Mouse (Mus musculus): ENCODE measurements around the gene Car4.

The Car4 gene

GRCm38 (mm10) chr11:84958271-84958630, 665 bp downstream of the Car4 start:
- in situ Hi-C loops (cut with MboI, MseI) = no loop called here

- in situ Hi-C loops (cut with MboI, MseI) = no loop called here
Observed at GRCm38 (mm10) chr11:84959181-84959580, 1.6 kb downstream of the Car4 start.

DNA sequence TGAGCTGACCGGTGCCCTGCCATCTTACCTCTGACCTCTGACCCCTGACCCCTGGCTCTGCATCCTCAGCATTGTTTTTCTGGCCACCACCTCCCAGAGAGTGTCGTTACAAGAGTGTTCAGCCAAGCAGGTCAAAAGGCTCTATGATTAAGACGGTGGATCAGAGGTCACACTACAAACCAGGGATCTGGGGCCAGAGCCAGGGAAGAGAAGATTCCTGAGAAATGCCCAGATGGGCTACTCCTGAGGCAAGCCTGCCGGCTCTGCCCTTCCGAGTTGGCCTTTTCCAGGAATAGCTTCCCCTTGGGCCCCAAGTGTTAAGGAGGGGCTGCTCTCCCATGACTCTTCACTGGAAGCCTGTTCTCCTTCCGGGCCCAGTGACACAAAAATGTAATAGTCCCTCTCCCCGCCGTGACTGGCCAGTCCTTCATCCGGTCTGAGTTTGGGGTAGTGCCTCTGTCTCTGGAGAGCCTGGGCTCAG, 2.2 kb downstream of the Car4 start:
- in situ Hi-C loops (cut with MboI, MseI) = no loop called here

DNA sequence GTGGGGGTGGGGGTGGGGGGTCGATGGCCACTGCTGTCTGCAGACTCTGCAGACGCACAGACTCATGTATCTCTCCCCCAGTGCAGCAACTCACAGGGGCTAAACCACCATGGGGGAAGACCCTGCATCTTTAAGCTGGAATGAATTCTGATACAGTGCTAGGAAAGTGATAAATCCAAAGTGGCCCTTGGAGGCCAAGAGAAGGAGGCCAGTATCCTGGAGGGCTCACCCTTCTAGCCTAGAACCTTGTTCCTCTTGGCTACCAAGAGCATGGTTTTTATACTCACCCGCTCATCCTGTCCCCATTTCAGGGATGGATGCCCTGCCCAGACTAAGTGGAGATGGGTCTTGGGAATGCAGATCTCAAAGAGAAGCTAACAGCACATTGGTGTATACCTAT, 2.7 kb downstream of the Car4 start:
- in situ Hi-C loops (cut with MboI, MseI) = no loop called here

GRCm38 (mm10) chr11:84960780-84961179, 3.2 kb downstream of the Car4 start:
- in situ Hi-C loops (cut with MboI, MseI) = no loop called here

- in situ Hi-C loops (cut with MboI, MseI) = no loop called here
Observed at GRCm38 (mm10) chr11:84961571-84961970, 4.0 kb downstream of the Car4 start.

GRCm38 (mm10) chr11:84962536-84962935, 5.0 kb downstream of the Car4 start:
- in situ Hi-C loops (cut with MboI, MseI) = no loop called here

GRCm38 (mm10) chr11:84963556-84963955, 6.0 kb downstream of the Car4 start:
- in situ Hi-C loops (cut with MboI, MseI) = no loop called here

GRCm38 (mm10) chr11:84966696-84967095, 9.1 kb downstream of the Car4 start:
- in situ Hi-C loops (cut with MboI, MseI) = no loop called here

DNA sequence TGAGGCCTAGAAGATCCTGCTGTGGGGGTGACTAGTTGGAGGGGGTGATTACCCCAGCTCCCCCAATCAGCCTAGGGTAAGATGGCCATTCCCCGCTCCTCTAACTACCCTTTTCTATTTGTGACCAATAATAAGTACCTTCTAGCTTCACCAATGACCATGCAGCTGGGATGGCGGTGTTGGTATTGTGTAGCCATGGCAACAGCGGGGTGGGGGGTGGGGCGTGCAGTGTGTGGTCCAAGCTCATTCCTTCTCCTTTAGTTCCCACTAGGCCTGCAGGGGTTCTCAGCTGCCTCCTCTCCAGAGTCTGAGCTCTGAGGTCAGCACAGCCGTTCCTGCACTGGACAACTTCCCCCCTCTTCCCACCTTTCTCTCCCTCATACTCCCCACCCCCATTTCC, 9.5 kb downstream of the Car4 start:
- in situ Hi-C loops (cut with MboI, MseI) = no loop called here

DNA sequence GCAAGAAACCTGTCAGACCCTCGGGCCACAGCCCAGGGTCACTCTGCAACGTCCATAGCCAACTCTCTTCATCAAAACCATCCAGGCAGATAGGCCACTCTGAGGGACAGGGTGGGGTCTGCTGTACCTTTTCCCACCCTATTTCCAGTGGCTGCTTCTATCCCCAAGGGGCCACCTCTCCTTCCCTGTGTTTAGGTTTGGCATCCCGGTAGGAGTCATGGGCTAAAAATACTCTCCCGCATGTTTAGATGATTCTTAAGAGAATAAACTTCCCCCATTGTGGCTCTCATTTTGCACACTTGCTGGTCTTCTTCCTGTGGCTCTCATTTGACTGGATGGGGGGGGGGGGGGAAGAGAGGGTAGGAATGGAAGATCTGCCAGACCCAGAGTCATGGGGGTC, 10.7 kb downstream of the Car4 start:
- in situ Hi-C loops (cut with MboI, MseI) = no loop called here

DNA sequence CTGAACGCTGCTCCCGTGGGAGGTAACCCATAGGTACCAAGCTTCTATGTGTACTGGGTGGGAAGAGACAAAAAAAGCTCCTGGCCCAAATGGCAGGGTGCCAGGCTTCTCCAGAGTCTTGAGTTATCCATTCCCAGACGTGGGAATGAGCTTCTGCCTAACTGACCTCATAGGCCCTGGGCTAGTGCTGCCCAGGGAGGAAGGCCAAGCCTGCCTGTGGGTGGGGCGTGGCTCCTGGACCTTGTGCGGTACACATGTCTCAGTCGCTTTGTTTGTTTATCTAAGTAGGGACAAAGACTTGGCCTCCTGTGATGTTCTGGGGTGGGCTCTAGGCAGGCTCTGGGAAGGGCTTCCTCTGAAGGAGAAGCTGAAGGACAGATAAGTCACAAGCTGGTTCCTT, 11.2 kb downstream of the Car4 start:
- in situ Hi-C loops (cut with MboI, MseI) = no loop called here

GRCm38 (mm10) chr11:84972067-84972466, 14.5 kb downstream of the Car4 start:
- in situ Hi-C loops (cut with MboI, MseI) = no loop called here

DNA sequence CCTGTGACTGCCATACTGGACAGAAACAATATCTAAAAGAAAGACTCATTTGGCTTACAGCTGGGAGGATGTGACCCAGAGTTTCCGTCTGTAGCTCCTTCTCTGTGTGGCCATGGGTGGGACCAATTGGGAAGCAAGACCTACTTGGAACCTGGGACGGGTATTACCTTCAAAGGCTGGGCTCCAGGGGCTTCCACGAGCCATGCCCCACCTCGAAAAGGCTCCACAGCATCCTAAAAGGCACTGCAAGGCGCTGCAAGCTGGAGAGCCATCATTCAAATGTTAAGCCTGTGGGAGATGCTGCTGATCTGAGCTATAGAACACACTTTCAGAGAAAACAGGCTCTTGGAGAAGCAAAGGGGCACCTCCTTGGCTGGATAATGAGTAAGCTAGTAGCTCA, 16.1 kb downstream of the Car4 start:
- in situ Hi-C loops (cut with MboI, MseI) = no loop called here

GRCm38 (mm10) chr11:84974582-84974981, 17.0 kb downstream of the Car4 start:
- in situ Hi-C loops (cut with MboI, MseI) = no loop called here

DNA sequence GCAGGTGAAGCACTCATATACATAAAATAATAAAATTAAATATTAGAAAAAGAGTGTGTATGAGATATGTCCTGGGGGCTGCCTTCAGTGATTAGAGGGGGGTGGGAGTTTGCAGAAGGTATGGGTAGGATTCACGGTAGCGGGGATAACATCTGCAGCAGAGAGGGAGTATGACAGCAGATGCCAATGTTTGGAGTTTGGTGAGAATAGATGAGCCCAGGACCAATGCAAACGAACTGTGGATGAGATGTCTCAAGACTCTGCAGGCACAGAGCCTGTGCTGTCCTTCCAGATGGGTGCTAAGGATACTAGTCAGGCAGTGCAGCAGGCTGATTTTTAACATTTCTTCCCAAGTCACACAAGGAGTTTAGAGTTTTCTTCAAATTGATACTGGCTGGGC, 19.1 kb downstream of the Car4 start:
- in situ Hi-C loops (cut with MboI, MseI) = no loop called here

- in situ Hi-C loops (cut with MboI, MseI) = no loop called here
Observed at GRCm38 (mm10) chr11:84977385-84977952, 19.9 kb downstream of the Car4 start.

- in situ Hi-C loops (cut with MboI, MseI) = no loop called here
Observed at GRCm38 (mm10) chr11:84978113-84978512, 20.5 kb downstream of the Car4 start.

- in situ Hi-C loops (cut with MboI, MseI) = no loop called here
Observed at GRCm38 (mm10) chr11:84979351-84979750, 21.8 kb downstream of the Car4 start.

DNA sequence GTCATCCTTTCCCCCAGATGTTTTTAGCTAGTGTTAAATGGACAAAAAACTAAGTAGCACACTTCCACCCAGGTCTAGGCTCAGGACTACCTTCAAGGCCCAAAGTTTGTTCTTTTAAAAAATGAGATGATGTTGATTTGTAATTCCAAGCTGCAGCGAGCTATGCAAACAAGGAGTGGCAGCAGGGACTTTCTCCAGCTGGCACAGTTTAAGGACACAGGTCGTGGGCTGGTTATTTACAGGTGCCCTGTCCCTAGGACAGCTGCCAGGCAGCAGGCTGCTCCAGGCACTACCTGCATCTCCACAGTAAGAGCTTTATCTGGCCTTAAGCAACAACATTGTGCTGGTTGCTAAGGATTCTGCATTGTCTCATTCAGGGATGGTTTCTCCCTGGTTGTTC, 23.1 kb downstream of the Car4 start:
- in situ Hi-C loops (cut with MboI, MseI) = no loop called here

- in situ Hi-C loops (cut with MboI, MseI) = no loop called here
Observed at GRCm38 (mm10) chr11:84985421-84985820, 27.8 kb downstream of the Car4 start.

DNA sequence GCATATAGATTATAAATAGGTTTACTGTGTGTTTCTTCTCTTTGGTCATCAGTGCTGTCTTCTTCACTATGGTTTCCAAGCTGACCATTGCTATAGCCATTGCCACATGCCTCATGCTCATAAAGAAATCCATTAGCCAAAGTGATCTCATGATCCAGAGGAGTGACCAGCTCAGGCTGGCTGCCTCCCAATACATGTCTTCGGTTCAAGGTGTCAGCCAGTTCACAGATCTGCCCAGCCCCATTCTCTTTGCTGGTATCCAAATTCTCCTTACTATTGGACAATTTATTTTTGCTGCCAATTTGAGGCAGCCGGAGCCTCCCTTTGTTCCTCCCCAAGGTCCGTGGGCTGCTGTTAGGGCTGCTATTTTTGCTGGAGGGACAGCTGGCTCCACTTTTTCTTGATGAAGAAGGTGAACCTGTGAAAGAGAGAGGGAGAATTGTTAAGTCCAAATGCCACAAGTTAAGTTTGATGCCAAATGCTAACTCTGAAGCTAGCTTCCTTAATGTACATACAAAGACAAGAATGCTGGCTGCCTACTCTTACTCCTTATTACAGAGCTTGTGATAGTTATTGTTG, 30.8 kb downstream of the Car4 start:
- in situ Hi-C loops (cut with MboI, MseI) = no loop called here

GRCm38 (mm10) chr11:84992996-84993395, 35.4 kb downstream of the Car4 start:
- in situ Hi-C loops (cut with MboI, MseI) = no loop called here

GRCm38 (mm10) chr11:84995241-84995640, 37.7 kb downstream of the Car4 start:
- in situ Hi-C loops (cut with MboI, MseI) = no loop called here

All from regulatory T cell (primary cell).